Mouse (Mus musculus) heart, adult 2 months (tissue): ENCODE results near the gene Epas1.

Experiments
- CTCF ChIP-seq: fragments of 200-600 bp; IDR thresholded peaks from 2 replicates; pipeline ENCODE4 v1.8.1; 2022; ENCODE audit warnings: antibody characterized with exemption, mild to moderate bottlenecking, moderate library complexity
- EP300 ChIP-seq: fragments of 200-500 bp; IDR thresholded peaks from 2 replicates; pipeline ENCODE4 v1.6.1; 2011; ENCODE audit warnings: low read depth, low read length, control low read depth; ENCODE audit not compliant: insufficient read depth
- POLR2A ChIP-seq: fragments of 200-500 bp; IDR thresholded peaks from 2 replicates; pipeline ENCODE4 v1.6.1; 2011; ENCODE audit warnings: mild to moderate bottlenecking, low read depth, low read length, control low read depth; ENCODE audit not compliant: insufficient read depth

DNA sequence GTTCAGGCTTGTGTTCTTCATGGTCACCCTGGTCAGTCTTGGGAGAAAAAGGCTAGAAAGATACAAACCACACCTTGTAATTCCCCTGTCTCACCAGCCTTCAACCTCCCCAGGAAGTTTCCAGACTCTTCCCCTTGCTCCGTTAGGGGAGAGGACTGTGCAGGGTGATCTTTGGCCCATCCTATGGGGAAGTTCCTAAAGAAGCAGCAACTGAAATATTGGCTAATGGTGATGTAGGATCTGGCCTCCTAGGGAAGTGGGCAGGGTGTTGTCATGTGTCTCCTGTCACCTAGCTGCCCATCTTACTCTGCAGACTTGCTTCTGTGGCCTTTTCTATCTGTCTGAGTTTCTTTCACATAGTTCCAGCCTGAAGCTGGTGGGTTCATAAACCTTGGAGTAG lies 47.0 kb upstream of the Epas1 start:
- TF ChIP-seq POLR2A: no peak
- no peak for TF ChIP-seq CTCF
- no peak for TF ChIP-seq EP300
